Mouse (Mus musculus) thymus, postnatal 14 days (tissue): ENCODE measurements around the gene Scly.

Source experiments
- DNase-seq: peaks from one replicate; pipeline ENCODE4 v3.0.0; 2021

Scly gene

DNA sequence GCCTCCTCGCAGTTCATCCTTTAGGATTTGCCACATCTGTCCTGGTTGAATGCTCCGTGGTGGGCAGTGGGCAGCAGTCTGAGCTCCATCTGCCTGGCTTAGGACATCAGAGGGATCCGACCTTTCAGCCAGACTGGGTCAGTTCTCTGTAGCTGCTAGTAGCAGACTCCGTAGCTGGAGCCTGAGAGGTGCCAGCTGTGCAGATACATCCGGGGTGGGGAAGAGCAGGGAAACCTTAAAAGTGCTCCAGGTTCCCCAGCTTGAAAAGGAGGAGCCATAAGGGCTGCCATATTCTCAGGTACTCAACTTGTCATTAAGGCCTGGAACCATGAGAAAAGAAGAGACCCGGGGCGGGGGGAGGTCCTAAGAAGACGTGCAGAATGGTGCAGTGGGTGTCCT, 67.7 kb downstream of the Scly start:
- DNase-seq: no peak

DNA sequence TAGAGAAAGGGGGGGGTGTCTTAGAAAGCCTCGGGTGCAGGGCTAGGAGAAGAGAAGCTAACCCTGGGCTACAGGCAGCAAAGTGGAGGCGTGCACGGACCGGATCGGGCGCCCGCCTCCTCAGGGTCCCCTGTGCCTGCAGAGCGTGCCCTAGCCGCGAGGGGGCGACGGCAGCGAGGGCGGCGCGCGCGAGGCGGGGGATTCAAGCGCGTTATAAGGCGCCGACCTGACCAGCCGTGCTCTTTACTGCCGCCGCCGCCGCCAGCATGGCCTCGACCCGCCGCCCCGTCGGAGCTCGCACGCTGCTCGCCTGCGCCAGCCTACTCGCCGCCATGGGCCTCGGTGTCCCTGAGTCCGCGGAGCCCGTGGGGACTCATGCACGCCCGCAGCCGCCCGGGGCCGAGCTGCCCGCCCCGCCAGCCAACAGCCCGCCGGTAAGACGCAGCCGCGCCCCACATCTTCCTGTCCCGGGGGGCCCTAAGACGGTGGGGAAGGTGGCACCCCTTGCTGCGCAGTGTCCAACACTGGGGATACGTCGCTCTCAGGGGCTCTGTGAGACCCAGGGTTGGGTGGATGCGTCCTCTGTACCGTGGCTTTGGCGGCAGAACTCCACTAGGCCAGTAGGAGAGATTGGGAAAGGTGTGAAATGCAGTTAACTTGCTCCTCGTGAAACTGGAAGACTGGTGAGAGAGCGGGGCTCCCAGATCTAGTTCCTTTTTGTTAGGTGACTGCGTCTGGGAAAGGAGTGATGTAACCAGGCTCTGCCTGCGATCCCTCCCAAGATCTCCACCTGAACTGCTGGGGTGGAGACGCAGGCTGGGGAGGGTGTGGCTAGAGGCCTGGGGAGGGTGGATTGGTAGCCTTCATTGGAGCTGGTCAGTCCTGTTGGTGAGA, 68.3 kb downstream of the Scly start, which contains the start of gene Erfe:
TSS of gene Erfe (plus strand) at position 216 of the 894 bp plus-strand sequence.
- DNase-seq: peak; percentile 84

DNA sequence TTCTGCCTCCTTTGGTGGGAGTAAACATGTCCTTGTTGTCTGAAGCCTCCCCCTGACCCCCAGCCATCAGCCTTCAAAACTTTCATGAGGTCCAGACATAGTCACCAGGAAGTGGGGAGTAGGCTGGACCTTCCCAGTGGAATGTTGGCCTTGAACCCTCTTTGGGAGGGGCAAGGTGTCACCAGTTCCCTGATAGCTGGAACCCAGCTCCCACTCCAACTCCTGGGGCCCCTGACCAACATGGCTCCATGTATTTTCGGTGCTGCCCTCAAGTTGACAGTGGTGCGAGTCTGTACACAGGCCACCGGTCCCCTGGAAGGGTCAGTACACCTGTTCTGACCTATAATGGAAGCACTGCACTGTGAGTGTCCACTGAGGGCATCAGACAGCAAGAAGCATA, 69.2 kb downstream of the Scly start:
- DNase-seq: no peak

DNA sequence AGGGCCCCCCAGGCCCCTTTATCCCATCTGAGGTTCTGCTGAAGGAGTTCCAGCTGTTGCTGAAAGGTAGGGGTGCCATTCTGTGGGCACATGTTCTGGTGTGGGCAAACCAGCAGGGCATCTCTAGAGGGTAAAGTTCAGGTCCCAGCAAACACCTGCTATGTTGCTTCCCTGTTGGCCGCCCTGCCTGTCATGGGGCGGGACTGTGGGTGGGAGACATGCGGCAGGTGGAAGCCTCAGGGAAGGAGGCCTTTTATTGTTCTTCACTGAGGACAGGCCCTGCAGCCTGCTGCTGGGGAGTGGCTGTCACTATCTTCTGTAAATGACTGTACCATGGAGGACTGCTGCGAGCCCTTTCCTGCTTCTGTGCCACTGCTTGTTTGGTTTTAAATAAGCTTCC, 71.3 kb downstream of the Scly start:
- DNase-seq: no peak

GRCm38 (mm10) chr1:91370055-91370454, 71.9 kb downstream of the Scly start:
- DNase-seq: no peak
